8 mouse cellular contexts compared by ENCODE assay signal in the genomic region with DNA sequence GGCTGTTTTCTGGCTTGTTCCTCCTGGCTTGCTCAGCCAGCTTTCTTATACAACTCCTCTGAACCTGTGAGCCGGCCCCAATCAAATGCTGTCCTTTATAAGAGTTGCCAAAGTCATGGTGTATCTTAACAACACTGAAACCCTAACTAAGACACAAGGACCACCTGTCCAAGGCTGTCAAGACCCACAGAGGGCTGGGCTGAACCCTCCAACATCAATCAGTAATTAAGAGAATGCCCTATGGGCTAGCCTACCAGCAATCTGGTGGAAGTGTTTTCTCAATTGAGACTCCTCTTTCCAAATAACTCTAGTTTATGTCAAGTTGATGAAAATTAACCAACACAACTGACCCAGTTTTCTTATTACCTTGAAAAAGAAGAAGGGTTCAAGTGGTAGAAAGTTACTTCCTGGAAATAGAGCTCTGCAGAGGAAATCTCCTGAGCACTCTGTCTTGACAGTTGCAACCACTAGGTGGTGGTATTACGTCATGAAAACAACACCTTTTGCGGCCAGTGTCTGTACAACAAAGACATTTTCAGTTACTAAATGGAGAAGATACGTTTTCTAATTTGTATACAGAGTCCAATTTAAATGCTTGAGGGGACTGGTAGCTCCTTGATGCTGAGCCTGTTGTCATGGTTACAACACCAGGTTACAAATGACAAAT. TPM values are rescaled to one million over a fixed set of nuclear protein-coding genes. Genes with fewer than 3 reads are reported as not detected.
A peak's percentile ranks its signal among the peaks of the same experiment; 100 is the strongest.
DNase-seq lines count a peak whose midpoint lies in the region; ATAC-seq and TF ChIP-seq lines count a peak whose summit lies in the region.

No protein-coding gene starts in this region.

- TF ChIP-seq CTCF in testis, adult 2 months (IDR thresholded peaks at IDR 0.05; ENCODE audit: control insufficient read depth, insufficient read depth, insufficient replicate concordance, low read depth, low read length), result no peak
- TF ChIP-seq CTCF in intestine, postnatal 0 days (IDR thresholded peaks at IDR 0.05; ENCODE audit: low read depth), result peak; percentile 85

- peak overlapping the region; percentile 23 for H3K4me3 ChIP-seq in testis, adult 2 months (ENCODE audit: control insufficient read depth, low read depth, low read length)
- H3K4me3 ChIP-seq in intestine, postnatal 0 days (ENCODE audit: low read depth, low read length), result no peak overlapping the region

- H3K9me3 ChIP-seq in intestine, postnatal 0 days (ENCODE audit: control insufficient read depth), result no peaks in the 10 kb centered on the region

- no peaks in the 10 kb centered on the region for H3K27me3 ChIP-seq in testis, adult 2 months (ENCODE audit: control insufficient read depth, insufficient read depth, low read length)
- H3K27me3 ChIP-seq in intestine, postnatal 0 days (replicated peaks; ENCODE audit: control insufficient read depth, insufficient read depth, low read length), result no peaks in the 10 kb centered on the region

- ATAC-seq in intestine, postnatal 0 days, result no peak

- WGBS in intestine, postnatal 0 days, result 23% methylated on average over 4 of the region's 4 CpGs

- peaks cover 7% of the 10 kb centered on the region for H3K4me1 ChIP-seq in testis, adult 2 months (ENCODE audit: control insufficient read depth, insufficient read depth, low read length)
- H3K4me1 ChIP-seq in intestine, postnatal 0 days (replicated peaks; ENCODE audit: control insufficient read depth, insufficient read depth, low read length), result 0 out of 2 replicates have a peak, but pooled peaks cover under 1% of the 10 kb centered on the region

- no peaks in the 10 kb centered on the region for H3K36me3 ChIP-seq in testis, adult 2 months (ENCODE audit: control insufficient read depth, insufficient read depth, low read length)
- H3K36me3 ChIP-seq in intestine, postnatal 0 days (ENCODE audit: control insufficient read depth, insufficient read depth), result no peaks in the 10 kb centered on the region

- no peak for TF ChIP-seq POLR2A in testis, adult 2 months (IDR thresholded peaks at IDR 0.05; ENCODE audit: control insufficient read depth, low read depth, low read length)

- intact Hi-C loops in left cerebral cortex, postnatal 4 days (cut with DNase I), result loop anchor here (5.0 to 10.0 kb wide), 3 partner anchors 136 to 574 kb away; no protein-coding TSS in a partner anchor

- DNase-seq in testis, postnatal 14 days (ENCODE audit: low spot score), result no peak
- peak; percentile 88 to 90 for DNase-seq in cerebellum, postnatal 14 days
- DNase-seq in frontal cortex, postnatal 36 days (ENCODE audit: low spot score in 2 of 2), result peak; percentile 71 to 87
- peak; percentile 75 for DNase-seq in left cerebral cortex, postnatal 4 days
- peak; percentile 32 to 56 for DNase-seq in monocyte, adult 2 months (ENCODE audit: low read depth in 1 of 2, low spot score in 2 of 2)
- peak; percentile 41 to 72 for DNase-seq in spleen, postnatal 14 days (ENCODE audit: low spot score in 2 of 2)

- H3K9ac ChIP-seq in intestine, postnatal 0 days (ENCODE audit: low read depth, low read length), result no peak overlapping the region

- H3K4me2 ChIP-seq in intestine, postnatal 0 days (replicated peaks; ENCODE audit: low read depth), result no peak overlapping the region

- H3K27ac ChIP-seq in testis, adult 2 months (ENCODE audit: control insufficient read depth, insufficient read depth, low read depth, low read length), result no peak overlapping the region
- peak overlapping the region; percentile 23; the same call in 1 of the 2 replicates for H3K27ac ChIP-seq in intestine, postnatal 0 days (ENCODE audit: low read depth, low read length)

RNA-seq across cellular contexts. Expression of a gene that starts 1.4 kb away (rescaled TPM):
- 65.5 and 75.4 TPM in 2 replicates for polyA plus RNA-seq in testis, adult 2 months (2012; rRNA removed)
- 30.1 and 30.8 TPM in 2 replicates for polyA plus RNA-seq in intestine, postnatal 0 days (2015; fragmentation: Nextera tagmentation; extraction: Ambion mirVana)
- 10 to 100 TPM; 46.7 to 46.8 TPM for total RNA-seq in left cerebral cortex, postnatal 4 days (2021)

RNA-seq across cellular contexts. Expression of a gene that starts 35.9 kb away (rescaled TPM):
- 9.8 and 10.4 TPM in 2 replicates for polyA plus RNA-seq in testis, adult 2 months (2012; rRNA removed)
- 0.27 TPM in 1 of 2 replicates, not detected in the other for polyA plus RNA-seq in intestine, postnatal 0 days (2015; fragmentation: Nextera tagmentation; extraction: Ambion mirVana)
- total RNA-seq in left cerebral cortex, postnatal 4 days (2021), result under 1 TPM; 0.44 to 0.90 TPM

RNA-seq across cellular contexts. Expression of a gene that starts 36.2 kb away (rescaled TPM):
- 44.8 and 47.1 TPM in 2 replicates for polyA plus RNA-seq in testis, adult 2 months (2012; rRNA removed)
- 38.0 TPM in 2 replicates for polyA plus RNA-seq in intestine, postnatal 0 days (2015; fragmentation: Nextera tagmentation; extraction: Ambion mirVana)
- 10 to 100 TPM; 32.4 to 36.6 TPM for total RNA-seq in left cerebral cortex, postnatal 4 days (2021)

RNA-seq across cellular contexts. Expression of a gene that starts 41.4 kb away (rescaled TPM):
- polyA plus RNA-seq in testis, adult 2 months (2012; rRNA removed), result 57.5 and 64.0 TPM in 2 replicates
- polyA plus RNA-seq in intestine, postnatal 0 days (2015; fragmentation: Nextera tagmentation; extraction: Ambion mirVana), result 156 and 168 TPM in 2 replicates
- 10 to 100 TPM; 35.3 to 36.8 TPM for total RNA-seq in left cerebral cortex, postnatal 4 days (2021)

RNA-seq across cellular contexts. Expression of a gene that starts 57.8 kb away (rescaled TPM):
- 5.9 and 7.0 TPM in 2 replicates for polyA plus RNA-seq in testis, adult 2 months (2012; rRNA removed)
- 125 and 145 TPM in 2 replicates for polyA plus RNA-seq in intestine, postnatal 0 days (2015; fragmentation: Nextera tagmentation; extraction: Ambion mirVana)
- total RNA-seq in left cerebral cortex, postnatal 4 days (2021), result 1 to 10 TPM; 5.7 to 6.6 TPM
